Mouse (Mus musculus): Measurements from ENCODE around the gene Atp1b1.

GRCm38 (mm10) chr1:164453146-164453545 is 5.0 kb downstream of the Atp1b1 start:
- TF ChIP-seq CTCF (IDR thresholded peaks at IDR 0.05; ENCODE audit: low read depth, low read length) (no peak), POLR2A (IDR thresholded peaks at IDR 0.05; ENCODE audit: borderline replicate concordance, low read depth, low read length) (no peak)
